Mouse (Mus musculus) inflammation-experienced regulatory T-cells, adult 6 months (primary cell): ENCODE results near the gene D630003M21Rik. TPM values are rescaled to one million over a fixed set of nuclear protein-coding genes. Genes with fewer than 3 reads are reported as not detected.

Experiments
- ATAC-seq: one replicate; pipeline ENCODE4 v1.8.0; 2017
- polyA plus RNA-seq, 3 experiments: library from polyadenylated mRNA; unstranded; fragments of 100-300 nt; shearing (Covaris generic); gene quantifications; one replicate each; pipeline ENCODE4 v1.2.1; 2017

The D630003M21Rik gene
- polyA plus RNA-seq, 3 experiments from 2014 or later: not detected

- ATAC-seq: no peak
These were observed 90.2 kb downstream of the D630003M21Rik start for GRCm38 (mm10) chr2:158138778-158139177.

- ATAC-seq: no peak
These were observed 91.3 kb downstream of the D630003M21Rik start for GRCm38 (mm10) chr2:158137771-158138170.

GRCm38 (mm10) chr2:158136205-158136604 is 92.8 kb downstream of the D630003M21Rik start:
- no peak for ATAC-seq

GRCm38 (mm10) chr2:158133050-158133449 is 96.0 kb downstream of the D630003M21Rik start:
- no peak for ATAC-seq

Other genes with a start within 250 kb of the D630003M21Rik start
- 10 to 100 TPM; 23.8 to 32.0 (median 26.2) TPM for gene Tti1, start 200.8 kb downstream of the D630003M21Rik start, polyA plus RNA-seq
- 10 to 100 TPM; 19.4 to 23.4 (median 21.2) TPM for gene Rprd1b, start 200.7 kb downstream of the D630003M21Rik start, polyA plus RNA-seq
- 1 to 10 TPM; 1.2 to 2.6 (median 2.1) TPM for gene Tgm2, start 82.8 kb downstream of the D630003M21Rik start, polyA plus RNA-seq
- not detected for gene Bpi, start 28.9 kb upstream of the D630003M21Rik start, polyA plus RNA-seq
- gene Lbp, start 77.3 kb upstream of the D630003M21Rik start, polyA plus RNA-seq: 1 to 10 TPM in 1 of 3 experiments, not detected in 2; 1.0 TPM
- gene Snhg11, start 146.4 kb upstream of the D630003M21Rik start, polyA plus RNA-seq: under 1 TPM in 2 of 3 experiments, not detected in 1; 0.10 to 0.11 TPM
- gene Ralgapb, start 180.6 kb upstream of the D630003M21Rik start, polyA plus RNA-seq: 10 to 100 TPM; 13.3 to 18.2 (median 13.8) TPM